Mouse (Mus musculus) stomach, postnatal 0 days (tissue): Measurements from ENCODE around the gene Acly.

Experiments used
- CTCF ChIP-seq: IDR thresholded peaks from 2 replicates; pipeline ENCODE4 v1.5.1; 2016; ENCODE audit warnings: antibody characterized with exemption, low read depth, mild to moderate bottlenecking, moderate library complexity
- EP300 ChIP-seq: optimal IDR thresholded peaks from 2 replicates; pipeline ENCODE3; 2016; ENCODE audit warnings: antibody characterized with exemption

- TF ChIP-seq EP300: no peak
- TF ChIP-seq CTCF: no peak
Observed at GRCm38 (mm10) chr11:100430052-100430451, 97.7 kb downstream of the Acly start.
